Mouse (Mus musculus): ENCODE measurements at regions not wholly inside any gene's neighbourhood (a gene's known extent, or its start where the extent isn't known, plus 50 kb on each side); places are given as distances from the start of the nearest gene placed in this dataset.
"Not testable (repeated sequence)": the region's sequence is repeated elsewhere in the genome, so short reads cannot be mapped to it uniquely, and the experiment has no call there.

DNA sequence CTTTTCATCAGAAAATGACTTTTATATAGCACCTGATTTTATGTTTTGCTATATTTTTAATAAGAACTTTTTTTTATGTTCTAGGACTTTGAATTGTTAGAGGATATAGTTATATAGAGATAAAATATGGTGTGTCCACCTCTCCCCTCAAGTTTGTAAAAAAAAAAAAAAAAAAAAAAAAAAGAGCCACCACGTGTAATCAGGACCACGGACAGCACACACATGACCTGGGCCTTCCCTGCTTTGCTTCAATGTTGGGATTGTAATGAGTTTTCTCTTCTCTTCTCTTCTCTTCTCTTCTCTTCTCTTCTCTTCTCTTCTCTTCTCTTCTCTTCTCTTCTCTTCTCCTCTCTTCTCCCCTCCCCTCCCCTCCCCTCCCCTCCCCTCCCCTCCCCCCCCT, 78.5 kb downstream of the 1700010I14Rik start:
- DNase-seq (ENCODE audit: low spot score in 2 of 2): not testable (repeated sequence)

DNA sequence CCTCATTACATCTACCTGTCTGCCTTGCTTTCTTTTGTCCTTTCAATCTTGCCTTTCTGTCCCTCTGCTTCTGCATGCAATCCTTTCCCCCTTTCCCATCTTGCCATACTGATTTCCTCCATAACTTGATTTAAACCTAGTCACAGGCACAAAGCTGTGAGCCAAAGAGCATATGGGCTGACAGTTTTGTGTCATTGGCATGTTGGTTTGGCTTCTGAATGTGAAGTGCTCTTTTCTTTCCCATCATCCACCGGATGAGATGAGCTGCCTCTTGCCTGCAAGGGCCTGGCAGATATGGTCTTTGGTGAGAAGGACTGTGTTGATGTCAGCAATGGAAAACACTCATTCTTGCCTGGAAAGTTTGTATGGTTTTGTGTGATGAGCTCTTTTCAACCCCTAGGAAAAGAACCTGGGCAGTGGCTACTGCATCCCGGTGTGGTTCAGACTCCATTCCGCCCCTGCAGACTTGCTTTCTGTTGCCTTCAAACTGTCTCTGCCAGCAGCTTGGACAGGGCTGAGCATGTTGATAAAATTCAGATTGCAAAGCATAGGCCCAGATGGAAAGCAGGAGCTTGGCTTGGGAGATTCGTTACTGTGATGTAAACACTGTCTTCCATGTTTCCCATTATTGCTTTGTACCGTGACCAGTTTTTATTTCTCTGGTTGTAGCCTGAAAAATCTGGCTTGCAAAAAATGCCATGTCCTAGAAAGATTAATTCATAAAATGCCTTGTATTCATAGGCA, 80.9 kb downstream of the 1700010I14Rik start:
- DNase-seq (ENCODE audit: low spot score in 2 of 2): no peak

DNA sequence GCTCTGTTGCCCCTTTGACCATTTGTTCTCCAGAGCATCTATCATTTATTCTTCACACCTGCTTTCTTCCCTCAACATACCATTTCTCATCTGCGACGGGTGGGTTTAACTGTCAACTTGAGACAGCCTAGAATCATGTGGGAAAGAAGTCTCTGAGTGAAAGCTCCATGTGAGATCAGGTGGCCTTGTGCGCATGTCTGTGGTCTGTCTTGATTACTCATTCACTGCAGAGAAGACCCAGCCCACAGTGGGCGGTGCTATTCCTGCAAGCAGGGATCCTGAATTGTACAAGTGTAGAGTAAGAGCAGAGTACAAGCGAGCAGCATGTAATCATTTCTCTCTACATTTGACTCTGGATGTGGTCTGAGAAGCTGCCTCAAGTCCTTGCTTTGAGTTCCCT, 95.5 kb downstream of the 1700010I14Rik start:
- no peak for DNase-seq (ENCODE audit: low spot score in 2 of 2)

DNA sequence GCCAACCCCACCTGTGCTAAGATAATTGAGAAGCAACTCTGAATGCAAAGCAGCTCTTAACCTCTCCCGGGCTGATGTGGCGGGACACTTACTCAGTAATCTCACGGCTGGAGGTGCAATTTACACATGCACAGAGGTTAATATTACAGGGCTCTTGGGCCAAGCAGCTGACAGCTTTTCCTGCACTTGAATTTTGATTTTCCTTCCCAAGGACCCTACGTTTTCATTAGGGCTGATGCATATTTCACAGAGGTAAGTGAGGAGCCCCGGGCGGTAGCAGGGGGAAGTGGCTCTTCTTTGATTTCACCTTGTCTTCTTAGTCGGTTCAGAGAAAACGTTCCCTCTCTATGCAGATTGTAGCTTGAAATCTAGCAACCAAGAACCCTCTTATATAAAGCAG, 139.7 kb downstream of the 1700010I14Rik start:
- DNase-seq (ENCODE audit: low spot score in 2 of 2): no peak

DNA sequence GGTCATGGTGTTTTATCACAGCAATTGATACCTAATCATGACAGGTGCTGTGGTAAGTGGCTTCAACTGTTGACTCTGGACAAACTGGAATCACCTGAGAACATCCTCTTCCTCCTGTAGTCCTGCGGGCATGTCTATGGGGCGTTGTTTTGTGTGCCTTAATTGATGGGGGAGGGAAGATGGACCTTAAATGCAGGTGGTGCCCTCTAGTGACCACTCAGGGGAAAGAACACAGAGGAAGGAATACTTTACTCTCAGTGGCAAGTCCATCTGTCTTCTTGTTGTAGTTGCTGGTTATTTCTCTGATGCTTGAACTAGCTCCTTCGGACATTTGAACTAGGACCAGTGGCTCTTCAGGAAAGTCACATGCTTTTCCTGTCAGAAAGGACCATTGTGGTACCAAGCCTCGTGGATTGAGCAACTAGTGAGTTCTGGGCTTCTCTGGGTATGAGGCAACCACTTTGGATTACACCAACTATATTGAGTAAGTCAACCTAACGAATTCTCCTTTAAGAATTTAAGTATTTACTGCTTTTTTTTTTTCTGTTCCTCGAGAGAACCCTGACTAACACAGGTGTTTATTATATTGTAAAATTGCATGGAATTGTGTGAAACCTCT, 157.6 kb downstream of the 1700010I14Rik start:
- no peak for DNase-seq (ENCODE audit: low spot score in 2 of 2)

DNA sequence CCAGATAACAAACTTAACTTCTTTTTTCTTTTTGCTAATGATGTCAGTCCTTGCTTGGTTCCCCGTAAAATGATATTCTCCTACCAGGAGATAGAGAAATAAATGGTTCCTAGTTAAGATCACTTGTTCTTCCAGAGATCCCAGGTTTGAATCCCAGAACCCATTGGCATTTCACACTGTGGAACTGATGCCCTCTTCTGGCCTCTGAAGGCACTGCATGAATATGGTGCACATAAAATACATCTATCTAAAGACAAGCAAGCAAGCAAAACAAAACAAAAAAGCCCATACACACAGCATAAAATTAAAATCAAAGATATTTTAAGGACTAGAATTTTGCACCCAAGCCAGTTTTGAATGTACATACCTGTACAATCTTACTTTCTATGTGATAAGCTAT, 162.5 kb downstream of the 1700010I14Rik start:
- no peak for DNase-seq (ENCODE audit: low spot score in 2 of 2)

DNA sequence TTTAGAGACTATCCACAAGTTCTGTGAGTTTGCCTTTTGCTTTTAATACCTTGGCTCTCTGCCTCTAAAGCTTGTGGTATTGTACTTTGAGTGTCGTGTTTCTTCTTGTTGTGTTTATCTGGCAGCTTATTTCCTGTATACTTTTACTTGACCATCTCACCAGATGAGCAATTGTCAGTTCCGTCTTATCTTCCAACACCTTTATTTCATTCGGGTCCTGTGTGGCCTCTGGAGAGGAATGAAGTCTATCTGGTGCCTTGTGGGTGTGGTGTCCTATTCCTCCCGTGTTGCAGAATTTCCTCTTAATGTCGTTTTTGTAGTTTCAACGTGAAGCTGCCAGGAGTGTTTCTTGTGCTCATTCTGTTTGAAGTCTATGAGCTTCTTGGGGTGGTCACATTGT, 174.0 kb downstream of the 1700010I14Rik start:
- no peak for DNase-seq (ENCODE audit: low spot score in 2 of 2)

DNA sequence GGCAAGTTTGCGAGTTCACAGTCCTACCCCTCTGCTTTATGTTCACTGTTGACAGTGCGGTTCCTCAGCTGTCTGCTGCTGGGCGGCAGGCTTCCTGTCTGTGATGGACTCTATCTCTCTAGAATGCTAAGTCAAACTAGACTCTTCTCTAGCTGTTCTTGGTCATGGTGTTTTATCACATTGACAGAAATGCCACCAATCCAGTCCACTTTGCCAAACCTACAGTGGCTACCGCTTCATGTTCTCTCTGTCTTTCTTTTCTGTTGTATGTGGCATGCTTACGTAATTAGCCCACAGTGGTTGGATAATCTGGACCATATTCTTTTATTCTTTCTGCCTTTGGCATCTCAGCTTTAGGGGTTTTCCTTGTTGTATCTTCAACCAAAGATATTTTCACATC, 174.5 kb downstream of the 1700010I14Rik start:
- DNase-seq (ENCODE audit: low spot score in 2 of 2): no peak

DNA sequence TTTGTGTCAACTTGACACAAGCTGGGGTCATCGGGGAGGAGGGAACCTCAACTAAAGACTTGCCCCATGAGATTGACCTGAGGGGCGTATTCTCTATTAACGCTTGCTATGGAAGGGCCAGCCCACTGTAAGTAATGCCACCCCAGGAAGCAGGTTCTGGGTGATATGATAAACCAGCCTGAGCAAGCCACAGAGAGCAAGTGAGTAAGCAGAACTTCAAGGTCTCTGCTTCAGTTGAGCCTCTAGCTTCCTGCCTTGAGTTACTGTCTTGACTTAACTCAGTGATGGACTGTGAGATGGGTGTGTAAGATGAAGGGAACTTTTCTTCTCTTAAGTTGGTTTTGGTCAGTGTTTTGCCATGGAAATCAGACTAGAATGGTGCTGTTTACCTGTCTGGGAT, 175.2 kb downstream of the 1700010I14Rik start:
- DNase-seq (ENCODE audit: low spot score in 2 of 2): no peak

DNA sequence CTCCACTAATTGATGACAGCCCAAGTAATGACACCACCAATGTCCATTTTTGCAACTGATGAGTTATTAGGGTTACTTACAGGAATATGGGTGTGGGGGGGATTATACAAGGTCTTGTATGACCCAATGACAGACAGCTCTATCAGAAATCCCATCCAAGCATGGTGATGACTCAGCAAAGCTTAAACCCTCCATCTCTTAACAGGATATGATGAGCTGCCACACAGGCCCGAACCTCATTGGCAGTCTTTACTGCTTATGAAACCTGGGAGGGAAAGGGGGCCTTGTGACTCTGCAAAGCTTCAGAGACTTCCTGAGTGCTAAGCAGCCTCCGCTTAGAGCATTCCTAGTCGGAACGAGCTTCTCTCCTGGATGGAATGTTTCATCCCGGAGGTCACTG, 176.4 kb downstream of the 1700010I14Rik start:
- DNase-seq (ENCODE audit: low spot score in 2 of 2): no peak

DNA sequence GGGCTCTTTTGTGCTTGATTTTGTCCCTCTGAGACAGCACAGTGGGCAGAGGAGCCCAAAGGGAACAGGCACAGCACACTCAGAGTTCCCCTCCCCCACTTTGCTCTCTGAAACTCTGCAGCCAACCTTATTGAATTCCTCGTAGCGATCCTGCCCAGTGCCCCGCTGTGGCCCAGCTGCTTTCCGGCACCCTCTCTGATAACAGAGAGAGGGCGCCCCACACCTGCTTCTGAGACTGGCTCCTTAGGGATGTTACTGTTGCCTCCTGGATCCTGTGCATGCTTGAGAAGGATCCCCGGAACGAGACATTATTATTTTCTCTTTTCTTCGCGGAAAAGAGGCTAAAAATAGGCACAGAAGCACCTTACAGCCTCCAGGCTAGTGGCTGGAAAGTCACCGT, 179.0 kb downstream of the 1700010I14Rik start:
- peak; percentile 22 to 32 for DNase-seq (ENCODE audit: low spot score in 2 of 2)

DNA sequence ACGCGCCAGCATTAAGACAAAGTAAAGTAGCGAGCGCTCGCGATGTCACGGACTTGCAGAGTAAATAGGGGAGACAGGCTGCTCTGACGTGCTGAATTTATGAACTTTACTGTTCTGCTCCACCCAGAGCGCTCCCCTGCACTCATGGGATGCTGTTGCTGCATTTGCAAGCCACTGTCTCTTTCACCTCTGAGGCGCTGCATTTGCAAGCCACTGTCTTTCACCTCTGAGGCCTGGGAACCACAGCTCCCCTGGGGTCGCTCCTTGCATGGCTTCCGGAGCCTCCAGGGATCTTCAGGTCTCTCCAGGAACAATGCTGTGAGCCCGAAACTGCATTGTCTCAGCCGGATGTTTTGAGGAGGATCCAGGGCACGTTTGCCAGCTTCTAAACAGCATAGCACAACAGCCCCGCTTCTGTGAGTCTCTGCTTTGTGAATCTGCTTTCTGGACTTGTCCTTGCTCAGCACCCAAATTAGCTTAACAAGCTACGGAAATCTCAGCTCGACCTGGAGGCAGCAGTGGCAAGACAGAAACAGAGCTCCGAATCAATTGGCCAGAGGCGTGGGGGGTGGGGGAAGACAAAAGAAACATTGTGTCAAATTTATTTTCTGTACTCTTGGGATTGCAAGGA, 179.6 kb downstream of the 1700010I14Rik start:
- peak in 1 of 2 experiments; percentile 2 for DNase-seq (ENCODE audit: low spot score in 2 of 2)

DNA sequence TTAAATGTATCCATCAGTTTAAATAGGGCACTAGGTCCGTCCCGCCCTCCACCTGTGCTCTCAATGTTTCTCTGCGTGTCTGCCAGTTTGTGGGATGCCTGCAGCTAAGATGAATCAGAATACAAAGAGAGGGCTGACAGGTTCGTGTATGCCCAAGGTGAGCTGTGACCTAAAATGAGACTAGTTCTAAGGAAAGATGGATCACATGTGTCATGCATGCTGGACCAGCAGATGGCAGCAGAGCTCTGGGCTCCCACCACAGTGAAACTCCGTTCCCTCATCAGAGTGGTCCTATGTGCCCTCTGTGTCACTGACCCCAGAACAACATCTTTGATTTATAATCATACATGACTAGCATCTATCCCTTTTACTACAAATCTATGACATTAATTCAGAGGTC, 180.3 kb downstream of the 1700010I14Rik start:
- DNase-seq (ENCODE audit: low spot score in 2 of 2): peak; percentile 55 to 66

DNA sequence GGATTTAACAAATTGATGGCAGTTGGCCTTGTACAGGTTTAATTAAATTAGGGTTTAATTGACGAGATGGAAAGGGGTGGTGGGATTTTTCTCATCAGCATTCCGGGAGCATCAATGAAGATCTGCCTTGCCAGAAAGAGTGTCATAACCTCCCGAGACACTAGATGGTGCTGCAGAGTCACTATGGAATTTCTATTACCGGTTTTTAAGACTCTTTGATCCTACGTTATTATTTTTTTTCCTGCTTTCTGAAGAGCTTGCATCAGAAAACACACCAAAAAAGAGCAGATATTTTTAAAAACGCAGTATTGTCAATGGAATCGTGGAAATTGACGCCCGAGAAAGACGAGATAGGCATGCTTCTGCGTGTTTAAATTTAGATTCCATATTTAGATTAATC, 181.2 kb downstream of the 1700010I14Rik start:
- DNase-seq (ENCODE audit: low spot score in 2 of 2): peak; percentile 39 to 49

DNA sequence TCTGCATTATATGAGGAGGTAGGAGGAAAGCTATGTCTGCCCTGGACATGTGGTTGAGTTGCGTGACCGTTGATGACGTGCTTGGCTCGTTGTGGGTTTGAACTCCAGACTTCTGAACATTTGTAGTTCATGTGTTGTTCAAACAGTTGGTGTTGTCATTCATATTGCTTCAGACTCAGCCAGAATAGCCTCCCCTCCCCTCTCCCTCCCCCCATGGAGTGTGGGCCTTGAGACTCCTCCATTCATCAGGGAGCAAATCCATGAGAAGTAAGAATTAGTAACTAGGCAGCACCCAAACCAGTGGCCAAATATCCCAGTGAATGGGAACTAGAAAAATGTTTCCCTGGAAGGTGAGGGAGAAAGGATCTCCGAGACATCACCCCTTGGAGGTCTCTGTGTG, 209.0 kb downstream of the 1700010I14Rik start:
- DNase-seq (ENCODE audit: low spot score in 2 of 2): no peak

DNA sequence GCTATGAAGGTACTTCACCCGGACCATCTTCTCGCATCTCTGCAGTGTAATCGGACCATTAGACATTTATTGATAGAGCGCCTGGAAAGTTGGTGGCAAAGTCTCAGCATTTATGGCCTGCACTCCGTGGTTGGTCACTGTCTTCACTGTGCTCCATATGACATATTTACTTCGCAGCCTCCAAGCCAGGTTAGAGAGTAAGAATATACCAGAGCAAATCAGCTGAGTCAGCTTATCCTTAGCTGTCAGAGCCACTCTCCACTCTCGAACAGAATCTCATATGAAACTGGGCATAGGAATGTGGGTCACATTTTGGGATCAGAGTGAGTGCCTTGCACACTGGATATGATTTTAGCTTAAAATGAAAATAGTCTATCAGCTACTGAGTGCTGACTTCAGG, 212.3 kb downstream of the 1700010I14Rik start:
- DNase-seq (ENCODE audit: low spot score in 2 of 2): no peak

DNA sequence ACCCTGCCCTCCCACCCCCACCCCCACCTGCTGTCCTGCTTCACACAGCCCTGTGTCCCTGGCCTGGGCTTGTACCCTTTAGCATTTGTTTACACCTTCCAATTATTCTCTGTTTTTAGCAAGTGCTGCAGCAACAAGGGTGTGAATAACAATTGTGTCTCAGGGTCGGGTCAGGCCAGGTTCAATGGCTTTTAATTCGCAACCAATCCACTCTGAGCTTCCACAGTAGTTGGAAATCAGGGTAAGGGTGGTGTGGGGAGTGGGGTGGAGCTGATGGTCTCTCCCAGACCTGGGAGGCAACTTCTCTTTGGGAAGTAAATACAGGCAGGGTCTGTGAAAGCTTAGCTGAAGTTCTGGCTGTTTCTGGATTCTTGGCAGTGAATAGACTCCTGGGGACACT, 214.4 kb downstream of the 1700010I14Rik start:
- DNase-seq (ENCODE audit: low spot score in 2 of 2): no peak

DNA sequence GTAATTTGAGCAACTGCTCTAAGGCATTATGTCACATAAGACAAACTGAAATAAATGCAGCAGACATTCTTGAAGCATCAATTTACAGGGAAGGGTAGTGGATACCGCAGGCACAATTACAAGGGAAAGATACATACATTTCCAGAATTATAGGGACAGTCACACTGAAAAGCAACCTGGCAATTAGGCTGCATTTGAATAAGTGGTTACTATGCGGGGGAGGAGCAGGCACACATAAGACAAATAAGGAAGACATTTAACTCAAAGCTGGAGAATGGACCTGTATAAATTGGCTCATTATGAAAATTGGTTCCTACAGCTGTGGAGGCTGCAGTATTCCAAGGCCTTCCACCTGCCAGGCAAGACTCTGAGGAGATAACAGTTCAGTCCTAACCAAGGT, 211.2 kb upstream of the Gm17728 start:
- no peak for DNase-seq (ENCODE audit: low spot score in 2 of 2)

DNA sequence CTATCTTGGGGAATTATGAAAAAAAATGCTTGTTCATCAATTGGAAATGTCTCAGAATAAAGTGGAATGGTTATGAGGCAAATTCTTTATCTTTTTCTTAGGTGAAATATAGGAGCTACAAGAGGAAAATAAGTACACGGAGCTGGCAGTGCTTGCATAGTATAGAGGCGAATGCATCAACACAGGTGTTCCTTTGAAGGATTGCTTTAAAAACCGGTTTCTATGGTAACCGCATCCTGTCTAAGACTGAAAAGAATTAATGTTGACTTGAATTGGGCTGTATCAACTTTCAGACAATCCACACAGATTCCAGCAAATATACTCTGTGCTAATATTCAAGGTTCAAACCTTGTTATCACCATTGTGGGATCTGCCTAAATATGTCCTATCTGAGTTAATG, 198.8 kb upstream of the Gm17728 start:
- DNase-seq (ENCODE audit: low spot score in 2 of 2): no peak

DNA sequence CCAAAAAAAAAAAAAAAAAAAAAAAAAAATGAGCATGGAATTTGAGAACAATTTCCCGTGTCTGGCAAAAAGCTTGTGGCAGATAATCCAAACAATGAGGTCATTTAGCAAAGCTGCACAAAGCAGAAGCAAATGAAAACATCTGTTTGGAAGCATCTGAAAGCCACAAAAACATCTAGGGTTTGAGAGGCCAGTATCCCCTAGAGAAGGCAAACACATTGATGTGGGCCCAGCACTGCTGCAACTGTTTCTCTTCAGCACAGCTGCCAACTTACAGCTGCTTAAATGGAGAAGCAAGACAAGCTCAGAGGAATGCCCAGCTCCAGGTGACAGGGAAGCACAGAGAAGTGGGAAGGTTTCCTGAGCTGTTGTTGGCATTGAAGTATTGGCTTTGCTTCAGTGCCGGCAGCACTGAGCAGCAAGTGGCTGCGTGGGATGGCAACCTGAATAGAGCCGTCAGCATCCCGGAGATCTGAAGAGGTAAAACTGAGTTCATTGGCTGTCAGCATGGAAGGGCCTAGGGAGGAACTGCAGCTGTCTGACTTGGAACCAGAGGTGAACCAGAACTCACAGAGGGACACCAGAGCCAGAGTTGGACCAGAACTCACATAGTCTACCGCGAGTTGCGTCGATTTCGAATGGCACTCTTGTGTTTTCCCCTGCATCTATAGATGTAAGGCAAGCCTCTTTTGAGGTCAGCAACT, 193.8 kb upstream of the Gm17728 start:
- DNase-seq (ENCODE audit: low spot score in 2 of 2): no peak

DNA sequence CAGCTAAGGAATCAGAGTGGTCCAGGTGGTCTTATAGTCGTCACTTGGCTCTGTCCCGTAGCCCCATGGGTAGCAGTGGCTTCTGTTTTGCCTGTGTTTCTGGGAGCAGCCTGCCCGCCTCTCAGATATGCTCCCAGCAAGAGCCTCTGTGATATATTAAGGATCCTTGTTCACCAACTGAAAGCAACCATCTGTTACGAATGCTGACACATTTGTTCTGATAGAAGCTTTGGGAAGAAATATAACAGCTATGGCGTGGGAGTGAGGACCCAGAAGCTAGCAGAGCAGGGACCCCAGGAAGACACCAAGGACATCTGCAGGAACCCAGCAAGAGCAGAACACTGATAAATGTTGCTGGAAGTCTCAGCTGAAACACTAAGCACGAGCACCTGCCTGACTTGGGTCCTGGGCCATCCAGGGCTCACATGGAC, 186.7 kb upstream of the Gm17728 start:
- no peak for DNase-seq (ENCODE audit: low spot score in 2 of 2)

DNA sequence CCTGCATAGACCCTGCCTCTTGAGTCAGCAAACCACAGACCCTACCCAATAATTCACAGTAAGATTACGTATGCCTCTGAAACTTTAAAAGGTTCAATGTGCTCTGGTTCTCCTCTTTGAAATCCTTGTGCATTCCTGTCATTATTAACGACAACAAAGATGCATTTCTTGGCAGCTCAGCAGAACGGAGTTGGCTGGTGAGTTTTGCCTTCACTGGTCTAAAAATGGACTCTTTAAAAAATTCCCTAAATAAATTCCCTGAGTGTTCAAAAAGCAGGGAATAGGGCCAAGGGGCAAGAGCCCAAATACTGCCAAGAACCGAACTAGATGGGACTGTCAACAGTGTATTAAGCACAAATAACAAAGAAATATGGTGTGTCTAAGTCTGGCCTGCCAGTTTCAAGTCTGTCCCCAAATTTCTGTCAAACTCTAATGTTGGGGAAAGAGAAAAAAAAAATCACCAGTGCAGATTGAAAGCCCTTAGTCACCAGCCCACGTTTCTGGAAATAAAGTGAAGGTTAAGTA, 163.2 kb upstream of the Gm17728 start:
- no peak for DNase-seq (ENCODE audit: low spot score in 2 of 2)
